Mouse (Mus musculus) frontal cortex, postnatal 14 days (tissue): ENCODE measurements at regions not wholly inside any gene's neighbourhood (a gene's known extent, or its start where the extent isn't known, plus 50 kb on each side); places are given as distances from the start of the nearest gene placed in this dataset.
A peak's percentile ranks its signal among the peaks of the same experiment; 100 is the strongest.

Experiments
- DNase-seq, 2 experiments: peaks; one replicate each; pipeline ENCODE4 v3.0.0; 2022; ENCODE audit warnings: low spot score in 2 of 2

DNA sequence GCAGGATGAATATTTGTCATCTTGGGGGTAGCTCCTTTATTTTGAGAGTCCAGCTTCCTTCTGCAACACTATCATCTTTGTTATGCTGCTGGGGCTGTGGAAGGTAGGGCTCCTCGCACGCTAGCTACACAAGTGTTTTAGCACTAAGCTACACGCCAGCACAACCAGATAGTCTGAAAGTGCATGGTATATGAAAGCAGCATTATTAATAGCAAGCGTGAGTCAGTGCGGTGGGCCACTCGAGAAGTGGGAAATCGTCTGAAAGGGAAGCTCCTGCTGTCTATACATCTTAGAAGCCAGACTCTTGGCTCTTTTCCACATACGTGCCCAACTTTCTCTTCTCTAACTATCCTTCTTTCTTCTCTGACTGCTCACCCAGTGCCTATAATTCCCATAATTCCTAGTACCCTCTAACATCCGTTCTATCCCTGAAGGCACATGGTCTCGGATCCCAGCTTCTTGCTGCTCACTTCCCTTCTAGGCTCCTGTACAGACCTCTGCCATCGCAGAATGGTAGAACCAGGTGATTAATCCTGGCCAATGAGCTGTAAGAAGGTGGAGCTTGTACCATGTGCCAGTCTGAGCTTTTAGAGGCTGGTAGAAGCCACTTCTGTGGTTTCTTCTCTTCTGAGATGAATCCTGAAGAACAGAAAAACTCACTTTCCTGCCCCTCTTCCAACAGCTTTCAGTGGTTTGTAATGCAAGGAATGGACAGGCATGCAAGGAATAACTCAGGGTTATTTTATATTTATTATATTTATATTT is 55.5 kb downstream of the E030025P04Rik start:
- no peak for DNase-seq

DNA sequence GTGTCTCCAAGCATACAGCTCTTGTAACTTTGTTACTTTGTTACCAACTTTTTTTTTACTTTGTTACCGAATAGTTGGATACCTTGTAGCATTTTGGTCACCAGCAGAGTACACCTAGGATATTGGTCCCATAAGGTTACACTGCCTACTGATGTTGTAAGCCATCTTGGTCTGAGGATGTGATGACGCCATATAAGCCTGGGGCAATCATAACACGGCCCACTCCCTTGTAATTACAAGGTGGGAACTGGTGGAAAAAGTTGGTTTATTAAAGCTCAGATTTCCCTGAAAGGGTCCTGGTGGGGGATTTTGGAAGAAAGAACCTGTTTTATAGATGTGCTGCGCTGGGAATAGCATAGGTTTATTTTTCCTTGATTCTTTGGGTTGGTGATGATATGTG is 62.2 kb downstream of the E030025P04Rik start:
- DNase-seq: no peak

DNA sequence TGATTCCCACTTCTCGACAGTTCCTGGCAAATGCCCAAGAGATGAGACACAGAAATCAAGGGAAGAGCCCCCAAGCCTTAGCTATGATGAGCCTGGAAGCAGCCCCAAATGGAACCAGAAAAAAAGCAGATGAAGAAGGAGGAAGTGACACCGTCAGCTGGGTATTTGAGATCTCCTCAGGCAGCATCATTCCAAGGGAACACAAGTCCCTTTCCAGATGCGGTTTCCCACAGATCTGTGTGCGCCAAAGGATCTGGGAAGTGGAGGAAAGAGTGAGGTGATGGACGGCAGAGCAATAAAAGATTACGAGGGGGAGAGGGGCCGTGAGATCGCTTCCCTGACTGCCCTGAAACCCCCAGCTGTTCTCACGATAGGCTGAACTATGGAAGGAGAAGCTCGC is 62.7 kb downstream of the E030025P04Rik start:
- no peak for DNase-seq

DNA sequence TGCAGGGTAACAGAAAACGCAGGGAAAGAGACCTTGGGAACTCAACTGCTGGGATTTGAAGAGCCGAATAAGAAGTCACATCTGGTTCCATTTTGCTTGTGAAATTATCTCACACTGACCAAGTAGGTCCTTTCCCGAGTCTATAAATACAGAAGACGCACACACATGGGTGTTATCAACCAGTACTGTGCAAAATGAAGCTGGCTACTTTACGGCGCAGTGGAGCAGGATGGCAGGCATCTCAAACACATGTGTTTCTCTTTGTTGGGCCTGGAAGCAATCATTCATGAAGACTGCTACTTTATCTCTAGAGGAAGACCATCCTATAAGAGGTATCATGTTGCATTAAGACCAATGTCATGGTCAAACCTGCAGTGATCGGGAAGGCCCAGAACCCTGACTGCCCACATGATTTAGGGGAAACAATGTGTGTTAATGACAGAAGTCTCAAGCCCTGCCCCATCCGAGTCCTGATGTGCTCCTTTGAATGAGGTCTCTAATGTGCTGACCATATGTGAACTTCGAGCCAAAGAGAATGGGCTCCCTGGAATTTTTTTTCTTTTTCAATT is 63.2 kb downstream of the E030025P04Rik start:
- DNase-seq: no peak

DNA sequence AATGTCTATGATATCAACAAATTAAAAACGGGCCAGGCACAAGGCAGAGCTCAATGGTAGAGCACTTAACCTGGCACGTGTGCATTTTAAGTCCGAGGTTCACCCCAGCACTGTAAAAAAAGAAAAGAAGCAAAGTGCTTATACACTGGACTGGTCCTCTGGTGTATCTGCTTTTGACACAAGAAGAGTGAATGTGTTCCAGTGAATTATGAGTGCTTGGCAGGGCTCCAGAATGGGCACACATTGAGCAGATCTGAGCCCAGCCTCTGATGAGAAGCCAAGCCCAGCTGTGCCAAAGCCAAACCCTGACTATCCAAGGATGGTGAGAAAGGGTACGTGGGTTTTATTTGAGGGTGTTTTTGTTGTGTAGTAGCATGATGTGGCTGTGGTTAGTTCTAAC is 64.7 kb downstream of the E030025P04Rik start:
- no peak for DNase-seq

DNA sequence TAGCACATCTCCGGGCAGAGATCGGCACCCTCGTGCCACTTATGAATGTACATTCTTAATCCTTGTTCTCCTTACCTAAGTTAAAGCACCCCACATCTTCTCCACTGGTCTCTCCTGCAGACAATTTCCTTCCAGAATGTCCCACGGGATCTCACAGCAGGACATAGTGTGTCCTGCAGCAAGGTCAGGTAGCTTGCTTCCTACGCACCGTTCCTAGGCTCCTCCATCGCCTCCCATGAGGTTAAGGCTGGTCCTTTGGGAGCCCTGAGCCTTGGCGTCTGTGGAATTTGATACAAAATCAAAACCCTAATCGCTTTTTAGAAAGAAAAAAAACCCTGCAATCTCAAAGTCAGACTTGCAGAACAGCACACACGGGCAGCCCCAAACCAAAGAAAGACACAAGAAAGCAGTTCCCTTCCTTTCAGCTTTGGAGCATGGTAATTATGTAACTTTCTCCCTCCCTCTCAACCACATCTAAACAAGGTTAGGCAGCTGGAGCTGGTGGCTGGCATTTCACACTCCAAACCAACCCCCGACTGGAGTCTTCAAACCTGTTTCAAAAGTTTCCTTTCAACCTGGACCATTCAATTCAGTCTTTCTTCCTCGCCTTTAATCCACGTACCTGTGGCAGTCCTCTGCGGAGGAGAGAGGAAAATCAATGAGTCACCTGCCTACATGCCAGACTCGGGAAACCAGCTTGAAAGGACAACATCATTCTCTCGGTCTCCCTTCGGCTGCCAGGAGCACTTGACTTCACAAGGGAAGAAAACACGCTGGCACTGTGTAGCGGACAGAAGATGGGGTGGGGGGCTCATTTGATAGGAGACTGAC is 67.4 kb downstream of the E030025P04Rik start:
- no peak for DNase-seq

DNA sequence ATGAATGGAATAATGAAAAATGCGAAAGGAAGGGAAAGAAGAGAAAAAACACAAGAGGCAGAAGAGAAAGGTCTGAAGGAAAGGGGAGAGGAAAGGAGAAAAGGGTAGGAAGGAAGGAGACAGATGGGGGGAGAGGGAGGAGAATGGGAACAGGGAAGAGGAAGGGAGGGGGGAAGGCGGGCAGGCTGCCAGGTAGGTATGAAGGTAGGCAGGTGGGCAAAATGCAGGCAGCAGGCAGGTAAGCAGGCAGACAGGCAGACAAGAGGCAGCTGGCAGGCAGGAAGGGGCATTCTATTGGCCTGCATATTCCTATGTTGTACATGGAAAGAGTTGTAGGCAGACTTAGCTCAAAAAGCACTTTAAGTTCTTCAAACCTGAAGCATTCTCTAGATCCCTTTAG is 72.8 kb downstream of the E030025P04Rik start:
- no peak for DNase-seq

DNA sequence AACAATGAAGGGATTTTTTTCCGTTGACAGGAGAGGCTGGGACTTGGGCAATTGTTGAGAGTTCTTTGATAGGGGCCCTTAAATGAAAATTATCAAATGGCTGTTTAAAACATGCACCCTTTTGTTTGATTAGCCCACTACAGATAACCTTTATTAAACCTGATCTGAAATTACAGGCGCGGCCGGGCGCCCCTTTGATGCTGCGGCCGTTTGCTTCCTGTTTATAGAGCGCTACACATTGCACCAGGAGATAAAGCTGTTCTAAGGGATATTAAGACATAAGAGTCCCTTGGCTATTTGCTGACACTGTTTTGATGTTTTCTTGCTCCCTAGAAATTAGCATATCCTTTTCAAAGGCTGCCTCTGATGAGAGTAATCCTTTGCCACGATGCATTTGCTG is 73.8 kb downstream of the E030025P04Rik start:
- no peak for DNase-seq

DNA sequence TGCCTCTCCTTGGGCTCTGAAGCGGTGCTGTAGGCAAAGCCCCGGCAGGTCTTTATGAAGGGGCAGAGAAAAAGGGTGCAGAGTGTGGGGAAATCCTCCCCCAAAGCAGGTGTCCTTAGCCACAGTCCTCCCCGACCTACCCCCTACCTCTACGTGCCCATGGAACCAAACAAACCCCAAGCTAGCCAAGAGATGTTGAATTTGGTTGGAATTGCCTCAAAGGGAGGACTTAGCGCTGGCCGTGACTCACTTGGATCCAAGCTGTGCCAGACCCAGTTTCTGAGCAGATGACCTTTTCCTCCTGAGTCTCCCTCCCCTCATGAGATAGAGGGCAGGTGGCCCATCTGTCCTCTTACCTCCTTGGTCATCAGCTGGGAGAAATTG is 74.9 kb downstream of the E030025P04Rik start:
- no peak for DNase-seq

DNA sequence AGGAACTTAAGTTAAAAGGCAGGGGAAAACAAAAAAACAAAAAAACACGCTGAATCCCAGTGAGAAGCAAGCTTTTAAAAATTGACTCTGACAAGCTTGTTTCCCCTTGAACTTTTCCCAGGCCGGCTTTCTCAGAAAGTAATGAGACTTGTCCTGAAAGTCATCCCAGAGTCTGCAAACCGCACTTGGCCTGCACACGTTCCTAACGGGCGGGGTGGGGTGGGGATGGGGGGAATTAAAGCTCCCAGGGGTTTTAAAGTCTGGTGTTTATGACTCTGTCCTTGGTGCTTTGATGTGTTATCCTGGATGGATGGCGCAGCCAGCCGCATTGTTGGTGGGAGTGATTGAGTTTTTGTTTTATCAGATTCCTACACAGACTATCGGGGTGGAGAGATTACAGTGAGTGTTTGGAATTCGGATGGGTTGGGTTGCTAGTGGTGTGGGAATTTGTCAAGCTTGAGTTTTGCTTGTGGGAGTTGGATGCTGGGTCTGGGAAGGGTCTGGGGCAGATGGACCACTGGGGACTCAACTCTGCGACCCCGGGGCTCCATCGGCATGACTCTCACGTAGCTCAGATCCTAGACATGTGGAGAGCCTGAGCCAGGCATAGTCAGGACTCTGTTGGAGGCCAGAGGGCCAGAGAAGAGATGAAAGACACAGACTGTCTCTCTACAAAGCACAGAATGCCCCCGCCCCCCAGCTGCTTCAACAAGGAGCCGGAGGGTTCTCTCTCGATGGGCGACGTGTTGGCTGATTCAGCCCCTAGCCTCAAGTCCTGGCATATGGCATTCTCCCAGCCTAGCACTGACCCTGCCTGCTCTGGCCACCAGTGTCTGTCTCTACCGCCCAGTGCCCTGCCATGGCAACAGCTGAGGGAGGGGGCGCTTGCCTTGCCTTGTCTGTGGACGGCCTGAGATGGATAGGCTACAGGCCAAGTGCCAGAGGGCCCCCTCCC is 75.5 kb downstream of the E030025P04Rik start:
- peak; percentile 13 to 18 for DNase-seq

DNA sequence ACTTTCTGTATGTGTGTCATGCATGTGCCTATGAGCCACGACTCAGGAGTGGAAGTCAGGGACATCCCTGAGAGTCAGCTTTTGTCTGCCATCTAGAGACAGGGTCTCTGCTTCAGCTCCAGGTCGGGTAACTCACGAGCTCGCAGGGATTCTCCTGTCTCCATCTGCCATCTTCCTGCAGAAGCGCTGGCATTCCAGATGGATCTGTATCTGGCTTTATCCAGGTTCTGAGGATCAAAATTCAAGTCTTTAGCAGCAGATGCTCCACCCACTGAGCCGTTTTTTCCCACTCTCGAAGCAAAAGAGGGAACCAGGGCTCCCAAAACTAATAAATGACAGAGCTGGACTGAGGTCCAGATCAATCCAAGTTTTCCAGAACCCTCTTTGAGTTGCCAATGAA is 76.4 kb downstream of the E030025P04Rik start:
- no peak for DNase-seq

DNA sequence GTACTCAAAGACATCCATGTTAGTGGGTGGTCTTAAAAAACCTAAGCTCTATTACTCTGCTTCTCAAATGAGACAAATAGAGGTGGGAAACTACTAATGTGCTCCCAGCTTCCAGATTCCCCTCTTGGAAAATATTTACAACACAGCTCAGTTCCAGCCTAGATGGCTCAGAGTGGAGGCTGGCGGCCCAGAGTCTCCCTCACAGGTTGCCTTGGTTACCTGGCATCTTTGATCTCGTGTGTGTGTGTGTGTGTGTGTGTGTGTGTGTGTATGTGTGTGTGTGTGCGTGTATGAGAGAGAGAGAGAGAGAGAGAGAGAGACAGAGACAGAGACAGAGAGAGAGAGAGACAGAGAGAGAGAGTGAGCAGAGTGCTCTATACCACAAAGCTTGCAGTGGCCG is 82.2 kb downstream of the E030025P04Rik start:
- no peak for DNase-seq

DNA sequence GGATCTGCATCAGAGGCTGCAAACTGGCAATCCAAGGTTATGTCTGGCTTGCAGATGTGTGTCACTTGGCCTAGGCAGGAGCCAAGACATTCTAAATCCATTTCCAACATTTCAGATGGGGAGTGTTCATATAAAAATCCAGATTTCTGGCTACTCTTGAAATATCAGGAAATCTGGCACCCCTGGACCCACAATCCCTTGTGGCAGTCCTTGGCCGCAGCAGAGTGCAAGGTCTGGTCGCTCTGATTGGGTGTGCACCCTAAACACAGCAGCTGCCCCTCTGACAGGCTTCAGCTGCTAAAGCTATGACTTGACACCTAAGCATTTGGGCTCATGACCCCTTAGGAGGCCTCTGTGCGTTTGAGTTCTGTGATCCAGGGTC is 83.7 kb downstream of the E030025P04Rik start:
- no peak for DNase-seq

DNA sequence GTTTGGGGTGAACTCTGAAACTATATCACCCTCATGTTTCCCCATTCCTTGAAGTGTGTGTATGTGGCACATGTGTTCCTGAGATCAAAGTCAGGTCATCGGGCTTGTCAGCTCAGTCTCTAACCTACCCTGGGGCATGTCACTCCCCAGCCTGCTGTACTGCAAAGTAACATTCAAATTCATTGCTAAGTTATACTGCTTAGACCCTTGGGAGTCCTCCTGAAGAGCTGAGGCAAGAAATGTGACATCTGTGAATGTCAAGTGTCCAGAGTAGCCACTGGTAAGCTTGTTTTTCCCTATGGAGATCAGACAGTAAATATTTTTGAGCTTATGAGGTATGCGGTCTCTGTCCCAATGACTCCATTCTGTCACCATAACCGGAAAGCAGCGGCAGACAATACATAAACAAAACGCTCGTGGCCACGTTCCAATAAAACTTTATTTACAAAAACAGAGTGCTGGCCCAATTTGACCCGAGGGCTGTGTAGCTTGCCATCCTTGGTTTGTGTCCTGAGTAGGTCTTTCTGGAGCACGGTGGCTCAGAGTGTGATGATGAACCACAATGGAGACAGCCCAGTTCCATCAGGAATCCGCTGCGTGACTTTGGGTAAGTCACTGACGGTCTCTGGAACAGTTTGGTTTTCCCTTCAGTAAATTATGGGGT is 84.2 kb downstream of the E030025P04Rik start:
- no peak for DNase-seq

DNA sequence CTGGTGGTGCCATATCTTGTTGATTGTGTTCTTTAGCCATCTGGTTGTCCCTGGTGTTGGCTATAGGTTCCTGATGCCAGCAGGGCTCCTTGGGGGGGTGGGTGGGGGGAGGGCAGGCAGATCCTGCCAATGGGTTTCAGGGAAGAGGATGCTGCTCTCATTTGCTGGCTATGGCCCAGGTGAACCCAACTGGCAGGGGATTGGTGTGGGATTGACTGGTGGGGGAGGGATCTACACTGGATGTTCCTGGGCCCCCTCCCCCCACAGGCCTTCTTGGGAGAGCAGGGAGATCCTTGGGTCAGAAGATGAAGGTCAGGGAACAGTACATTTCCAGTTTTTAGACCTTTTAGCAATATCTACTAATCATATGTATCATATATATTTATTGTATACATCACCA is 86.1 kb downstream of the E030025P04Rik start:
- no peak for DNase-seq

DNA sequence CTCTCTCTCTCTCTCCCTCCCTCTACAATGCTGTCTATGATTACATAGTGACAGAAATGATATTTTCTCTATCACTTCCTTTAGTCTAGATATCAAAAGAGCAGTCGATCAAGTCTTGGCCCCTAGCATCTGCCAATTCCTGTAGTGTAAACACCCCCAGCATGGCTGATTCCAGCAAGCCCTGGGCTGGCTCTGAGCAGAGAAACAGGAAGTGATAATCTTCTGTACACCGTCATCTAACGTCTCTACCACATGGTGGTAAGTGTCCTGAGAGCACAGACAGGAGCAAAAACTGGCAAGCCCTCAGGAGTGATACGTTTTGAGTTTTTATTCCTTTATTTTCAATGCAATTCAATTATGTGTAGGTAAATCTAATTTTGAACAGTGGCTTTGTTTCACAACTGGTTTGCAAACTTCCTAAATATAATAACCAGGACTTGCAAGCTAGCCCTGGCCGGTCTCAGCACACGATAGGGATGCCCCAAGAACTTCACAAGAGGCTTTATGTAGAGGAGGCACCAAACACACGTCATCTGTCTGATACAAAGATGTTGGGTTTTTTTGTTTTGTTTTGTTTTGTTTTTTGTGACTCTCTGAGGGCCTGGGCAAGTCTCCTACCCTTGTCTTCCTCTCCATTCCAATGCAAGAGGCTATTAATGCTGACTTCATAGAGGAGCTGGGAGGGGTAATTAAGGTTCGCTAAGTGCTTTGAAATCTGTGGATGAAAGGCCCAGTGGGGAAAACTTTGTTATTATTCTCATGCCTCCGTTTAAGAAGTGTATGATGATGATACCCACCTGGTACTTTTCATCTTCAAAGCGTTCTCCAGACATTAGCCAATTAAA is 95.7 kb downstream of the E030025P04Rik start:
- no peak for DNase-seq

DNA sequence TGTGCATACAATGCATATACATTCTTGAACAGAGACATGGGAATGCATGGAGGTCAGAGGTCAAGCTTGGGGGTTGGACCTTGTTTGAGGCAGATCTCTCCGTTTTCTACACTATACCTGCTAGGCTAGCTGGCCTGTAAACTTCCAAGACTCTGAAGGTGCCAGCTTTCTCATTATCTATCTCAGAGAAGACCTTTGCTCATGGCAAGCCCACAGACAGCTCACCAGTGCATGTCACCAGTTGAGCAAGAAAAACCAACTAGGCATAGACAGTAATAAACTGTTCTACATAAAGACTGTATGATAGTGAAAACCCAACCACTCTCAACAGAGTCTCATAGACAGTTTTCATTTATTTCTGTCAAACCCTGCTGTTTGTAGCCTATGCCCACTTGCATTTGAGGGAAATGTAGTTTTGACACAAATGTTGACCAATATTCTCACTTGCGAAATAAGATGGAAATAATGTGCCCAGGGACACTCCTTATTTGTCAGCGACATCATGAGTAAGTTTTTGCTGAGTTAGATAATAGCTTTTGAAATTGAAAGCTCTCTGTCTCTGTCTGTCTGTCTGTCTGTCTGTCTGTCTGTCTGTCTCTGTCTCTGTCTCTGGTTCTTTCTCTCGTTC is 96.6 kb downstream of the E030025P04Rik start:
- no peak for DNase-seq

DNA sequence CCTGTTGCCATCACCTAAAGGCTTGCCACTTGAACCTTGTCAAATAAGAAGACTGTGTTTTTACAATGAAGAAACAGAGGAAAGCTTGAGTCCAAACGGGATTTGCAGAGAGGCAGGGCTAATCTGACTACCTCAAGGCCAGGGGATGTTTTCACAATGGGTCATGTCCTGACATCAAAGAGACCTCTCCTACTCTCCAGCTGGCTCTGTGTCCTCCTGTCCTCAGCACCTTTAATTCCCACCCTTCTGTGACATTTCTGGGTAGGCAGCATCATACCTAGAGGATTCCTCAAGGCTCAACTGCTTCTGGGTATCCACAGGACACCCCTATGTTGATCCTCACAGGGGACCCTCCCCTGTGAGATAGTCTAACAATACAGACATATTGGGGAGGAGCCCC is 97.7 kb downstream of the E030025P04Rik start:
- DNase-seq: no peak

DNA sequence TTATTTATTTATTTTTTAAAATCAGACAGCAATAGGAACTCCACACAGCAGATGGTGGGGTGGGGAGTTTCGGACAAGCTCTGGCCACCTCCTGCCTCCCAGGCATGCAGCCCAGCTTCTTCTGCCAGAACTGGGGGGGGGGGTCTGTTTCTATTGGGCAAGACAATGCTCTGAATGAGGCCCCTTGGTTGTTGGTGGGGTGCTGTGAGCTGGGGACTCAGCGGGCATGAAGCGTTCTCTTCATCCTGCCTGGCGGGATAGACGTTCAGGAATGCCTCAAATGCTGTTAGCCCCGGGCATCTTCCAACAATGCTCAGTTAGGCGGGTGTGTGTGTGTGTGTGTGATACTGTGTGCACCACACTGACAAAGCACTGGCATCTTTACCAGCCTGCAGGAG is 103.7 kb downstream of the E030025P04Rik start:
- no peak for DNase-seq
